Mouse (Mus musculus): ENCODE results near the gene Nid1.
"Not testable (repeated sequence)": the region's sequence is repeated elsewhere in the genome, so short reads cannot be mapped to it uniquely, and the experiment has no call there.

Nid1 gene

DNA sequence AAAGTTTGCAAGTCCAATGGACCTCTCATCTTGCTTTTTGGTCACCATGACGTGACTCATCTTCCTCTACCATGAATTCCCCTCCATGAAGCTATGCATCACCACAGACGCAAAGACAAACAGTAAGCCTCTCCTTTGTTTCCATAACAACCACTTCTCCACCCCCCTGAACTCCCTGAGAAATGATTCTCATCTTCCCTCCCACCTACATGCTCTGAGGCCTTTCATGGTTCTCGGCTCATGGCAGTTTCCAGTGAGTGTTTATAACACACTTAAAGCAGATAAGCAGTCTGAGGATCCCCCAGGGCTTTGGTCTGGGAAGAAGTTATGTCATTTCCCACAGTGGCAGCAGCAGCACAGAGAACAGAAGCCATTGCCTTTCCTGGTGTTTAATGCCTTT lies 56.2 kb downstream of the Nid1 start:
- DNase-seq: no peak

DNA sequence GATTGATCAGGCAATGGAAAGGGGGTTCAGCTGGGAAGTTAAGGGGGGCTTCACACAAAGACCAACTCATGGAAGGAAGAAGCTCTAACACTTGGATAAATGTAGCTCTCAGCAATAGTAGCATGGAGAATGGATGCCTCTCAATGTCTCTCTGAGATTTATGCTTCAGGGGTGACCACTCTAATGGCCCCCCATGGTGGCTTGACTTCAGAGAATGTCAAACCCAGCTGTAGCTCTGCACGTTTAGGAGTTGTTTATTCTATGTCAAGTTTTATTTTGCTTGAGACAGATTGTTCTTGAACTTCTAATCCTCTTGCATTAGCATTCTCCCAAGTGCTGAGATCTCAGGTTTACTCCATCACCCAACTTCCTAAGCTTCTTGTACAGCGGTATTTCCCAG lies 60.7 kb downstream of the Nid1 start:
- no peak for DNase-seq

DNA sequence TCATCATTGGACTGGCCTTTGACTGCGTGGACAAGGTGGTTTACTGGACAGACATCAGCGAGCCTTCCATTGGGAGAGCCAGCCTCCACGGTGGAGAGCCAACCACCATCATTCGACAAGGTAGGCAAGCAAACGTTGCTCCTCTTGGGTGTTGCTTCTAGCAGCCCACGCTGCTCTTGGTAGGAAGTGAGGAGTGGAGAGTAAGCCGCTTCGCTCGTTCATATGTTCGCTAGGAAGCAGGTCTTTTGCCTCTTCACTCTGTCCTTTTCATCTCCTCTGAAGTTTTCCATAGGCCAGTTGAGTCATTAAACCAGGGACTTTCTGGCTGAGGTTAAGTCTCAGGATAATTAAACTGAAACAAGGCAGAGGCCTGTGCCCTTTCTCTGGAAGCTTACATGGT lies 65.1 kb downstream of the Nid1 start:
- no peak for DNase-seq

- no peak for DNase-seq
Observed at GRCm38 (mm10) chr13:13503695-13504386, 66.5 kb downstream of the Nid1 start.

DNA sequence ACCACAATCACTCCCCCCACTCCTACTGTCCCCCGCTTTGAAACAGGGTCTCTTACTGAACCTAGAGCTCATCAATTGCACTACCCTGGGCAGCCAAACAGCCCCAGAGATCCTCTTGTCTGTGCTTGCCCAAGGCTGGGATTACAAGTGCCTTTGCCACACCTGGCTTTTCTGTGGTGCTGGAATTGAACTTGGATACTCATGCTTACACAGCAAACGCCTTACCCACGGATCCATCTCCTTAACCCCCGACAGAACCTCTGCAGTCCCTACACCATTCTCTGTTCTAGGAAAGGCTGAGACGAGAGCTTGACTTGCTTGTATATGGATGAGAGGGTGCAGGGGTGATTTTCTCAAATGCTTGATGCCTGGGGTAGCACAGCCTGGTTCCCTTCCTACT lies 67.7 kb downstream of the Nid1 start:
- no peak for DNase-seq

- DNase-seq: no peak
Observed at GRCm38 (mm10) chr13:13506556-13506955, 69.2 kb downstream of the Nid1 start.

DNA sequence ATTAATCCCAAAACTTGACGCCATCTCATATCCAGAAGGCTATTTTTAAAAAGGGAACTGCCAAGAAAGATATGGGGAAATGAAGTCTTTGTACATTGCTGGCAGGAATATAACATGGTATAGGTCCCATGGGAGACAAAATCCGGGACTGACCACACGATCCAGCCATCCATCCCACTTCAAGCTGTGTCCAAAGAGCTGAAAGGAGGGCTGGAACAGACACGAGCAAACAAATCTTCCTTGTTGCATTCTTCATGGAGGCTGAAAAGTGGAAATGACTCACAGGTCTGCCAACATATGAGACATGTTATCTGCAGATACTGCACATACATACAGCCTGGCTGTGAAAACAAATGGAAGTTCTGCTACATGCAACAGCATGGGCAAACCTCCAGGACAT lies 77.5 kb downstream of the Nid1 start:
- DNase-seq: no peak

GRCm38 (mm10) chr13:13516376-13517225 lies 79.2 kb downstream of the Nid1 start:
- peak; percentile 94 to 95 for DNase-seq

DNA sequence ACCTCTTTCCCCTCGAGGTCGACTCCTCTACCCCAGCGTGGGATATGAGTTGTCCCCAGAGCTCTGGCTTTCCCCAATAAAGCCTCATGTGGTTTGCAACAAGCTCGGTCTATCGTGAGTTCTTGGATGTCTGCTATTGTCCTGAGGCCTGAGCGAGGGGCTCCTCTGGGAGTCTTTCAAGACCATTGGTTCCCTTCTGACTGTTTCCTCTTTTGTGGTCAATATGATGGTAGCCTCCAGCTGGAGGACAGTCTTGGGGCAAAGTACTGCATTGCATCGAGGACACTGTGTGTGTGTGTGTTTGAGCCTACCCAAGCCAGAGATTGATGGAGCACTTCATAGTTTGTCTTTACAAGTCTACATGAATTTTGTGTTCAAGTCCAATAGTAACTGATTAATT lies 80.8 kb downstream of the Nid1 start:
- no peak for DNase-seq

GRCm38 (mm10) chr13:13520436-13520835 lies 83.1 kb downstream of the Nid1 start:
- DNase-seq: no peak

DNA sequence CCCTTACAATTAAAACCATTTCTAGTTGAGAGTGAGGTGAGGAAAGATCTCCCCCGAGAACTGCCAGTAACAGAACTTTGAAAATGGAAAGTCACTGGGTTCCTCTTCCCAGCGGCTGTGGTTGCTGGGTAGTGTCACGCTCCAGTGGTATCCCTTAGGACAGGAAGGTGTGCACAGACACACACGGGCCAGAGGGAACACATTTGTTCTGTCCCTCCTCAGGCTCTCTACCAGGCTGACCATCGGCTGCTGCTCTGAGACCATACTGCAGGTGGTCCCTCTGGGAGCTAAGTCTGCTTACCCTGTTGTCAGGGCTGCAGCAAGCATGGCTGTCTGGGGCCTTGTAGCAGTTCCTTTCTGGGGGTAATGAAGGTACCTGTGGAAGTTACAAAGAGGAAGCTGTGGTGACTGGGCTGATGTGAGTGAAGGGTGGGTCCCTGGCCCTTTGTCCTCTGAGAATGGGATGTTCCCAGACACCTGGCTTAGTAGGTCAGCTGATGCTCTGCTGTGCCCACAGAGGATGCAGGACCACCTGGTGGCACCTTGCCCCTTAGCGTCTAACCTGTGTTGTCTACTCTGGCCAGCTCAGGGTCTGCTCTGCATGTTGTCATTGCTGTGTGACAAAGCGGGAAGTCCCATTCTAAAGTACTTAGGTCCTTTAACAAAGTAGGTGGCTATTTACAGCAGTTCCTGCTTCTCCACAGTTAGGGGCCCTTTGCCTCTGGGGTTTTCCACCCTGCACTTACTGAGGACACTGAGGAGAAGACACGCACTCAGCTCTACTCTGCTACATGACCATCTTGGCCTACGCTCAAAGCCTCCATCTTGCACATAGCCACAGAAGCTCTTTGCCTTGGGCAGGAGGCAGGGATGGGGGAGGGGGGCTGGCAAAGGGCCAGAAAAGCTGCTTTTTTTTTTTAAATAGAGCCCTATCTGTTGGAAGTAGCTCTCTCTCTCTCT lies 86.6 kb downstream of the Nid1 start:
- DNase-seq: peak; percentile 77 to 81

- DNase-seq: peak; percentile 37 to 53
Observed at GRCm38 (mm10) chr13:13525205-13525604, 87.9 kb downstream of the Nid1 start.

DNA sequence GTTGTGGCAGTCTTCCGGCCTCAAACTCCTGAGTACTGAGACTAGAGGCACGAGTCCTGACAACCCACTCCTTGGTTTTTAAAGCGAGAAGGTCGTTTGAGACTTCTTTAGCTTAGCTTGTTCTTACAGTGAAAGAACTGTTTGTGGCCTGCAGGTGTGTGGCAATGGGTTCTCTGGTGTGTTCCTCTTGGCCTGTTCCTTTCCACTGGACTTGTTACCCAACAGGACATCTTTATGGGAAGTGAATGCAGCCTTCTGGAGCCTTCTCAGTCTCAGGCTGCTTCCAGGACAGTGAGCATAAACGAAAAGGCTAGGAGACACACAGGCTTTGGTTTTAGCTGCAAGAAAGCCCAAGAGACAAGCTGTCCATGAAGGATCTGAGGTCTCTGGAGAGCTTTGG lies 88.5 kb downstream of the Nid1 start:
- no peak for DNase-seq

GRCm38 (mm10) chr13:13529115-13529542 lies 91.8 kb downstream of the Nid1 start:
- peak; percentile 71 for DNase-seq

DNA sequence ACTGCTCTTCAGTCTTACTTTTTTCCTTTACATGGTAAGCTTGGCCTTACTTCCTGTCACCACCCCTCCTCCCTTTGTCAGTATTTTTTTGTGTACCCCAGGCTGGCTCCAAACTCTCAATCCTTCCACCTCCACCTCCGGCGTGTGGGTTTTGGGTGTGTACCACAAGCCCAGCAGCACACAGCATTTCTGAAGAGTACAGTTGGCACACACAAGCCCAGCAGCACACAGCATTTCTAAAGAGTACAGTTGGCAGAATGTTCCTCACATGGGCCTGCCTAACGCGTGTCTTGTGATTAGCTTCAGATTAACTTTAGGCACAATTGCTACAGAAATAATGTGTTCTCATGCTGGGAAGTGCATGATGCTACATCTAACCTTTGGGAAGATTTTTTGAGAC lies 93.6 kb downstream of the Nid1 start:
- DNase-seq: no peak

- DNase-seq: no peak
Observed at GRCm38 (mm10) chr13:13531923-13532322, 94.6 kb downstream of the Nid1 start.

- DNase-seq: no peak
Observed at GRCm38 (mm10) chr13:13536555-13536954, 99.2 kb downstream of the Nid1 start.

DNA sequence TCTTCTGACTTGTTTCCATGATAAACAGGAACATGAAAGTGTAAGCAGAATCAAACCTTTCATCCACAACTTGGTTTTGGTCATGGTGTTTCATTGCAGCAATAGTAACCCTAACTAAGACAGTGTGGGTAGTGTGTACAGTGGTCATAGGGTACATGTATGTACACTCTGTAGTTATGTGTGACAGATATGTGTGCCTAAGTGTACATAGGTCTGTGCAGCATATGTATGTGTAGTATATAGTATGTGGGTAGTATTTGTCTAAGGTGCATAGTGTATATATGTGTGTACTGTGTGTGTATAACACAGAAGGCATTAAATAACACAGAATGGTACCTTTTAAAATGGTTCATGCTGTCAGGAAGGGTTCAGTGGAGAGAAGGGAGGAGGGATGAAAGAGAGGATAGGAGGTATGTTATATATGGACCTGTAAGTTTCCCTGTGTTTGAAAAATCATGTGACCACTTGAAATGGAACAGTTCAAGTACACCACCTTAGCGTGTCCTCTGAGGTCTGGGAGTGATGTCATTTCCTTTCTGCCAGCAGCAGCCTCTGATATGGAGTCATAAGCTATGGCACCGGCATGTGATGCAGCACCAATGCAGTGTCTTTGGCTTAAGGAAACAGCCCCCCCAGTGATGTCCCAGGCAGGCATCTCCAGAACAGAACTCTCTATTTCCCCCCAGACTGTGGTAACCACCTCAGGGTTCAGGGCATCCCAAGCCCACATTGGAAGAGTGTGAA lies 100.1 kb downstream of the Nid1 start:
- DNase-seq: no peak

DNA sequence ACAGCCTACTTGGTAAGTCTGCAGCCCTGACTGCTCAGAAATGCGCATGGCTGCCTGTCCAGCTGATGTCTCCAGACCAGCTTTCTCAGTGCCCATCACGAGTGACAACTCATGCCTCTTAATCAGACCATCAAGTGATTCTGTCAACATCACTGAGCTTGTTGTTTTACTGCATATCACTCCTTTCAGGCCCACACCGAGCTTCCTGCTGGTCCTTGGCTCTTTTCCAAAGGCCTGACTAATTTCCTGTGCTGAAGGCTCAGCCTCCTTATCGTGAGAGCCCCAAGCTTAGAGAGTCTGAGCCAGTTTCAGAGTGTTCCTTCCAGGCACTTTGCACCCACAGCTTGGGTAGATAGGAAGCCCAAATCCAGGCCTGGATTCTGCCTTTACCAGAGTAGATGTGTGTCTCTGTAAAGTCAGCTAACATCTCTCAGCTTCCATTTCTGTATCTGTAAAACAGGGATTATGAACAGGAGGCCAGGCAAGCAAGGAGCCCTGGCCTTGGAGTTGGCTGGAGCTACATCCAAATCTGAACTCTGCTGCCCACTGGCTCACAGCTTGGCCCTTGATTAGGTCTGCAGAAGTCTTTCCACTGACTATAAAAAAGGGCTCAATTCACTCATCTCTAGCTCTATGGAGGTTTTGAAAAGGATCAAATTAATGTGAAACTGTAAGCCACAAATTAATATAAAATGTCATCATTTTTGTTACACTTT lies 101.4 kb downstream of the Nid1 start:
- DNase-seq: peak; percentile 68 to 72

DNA sequence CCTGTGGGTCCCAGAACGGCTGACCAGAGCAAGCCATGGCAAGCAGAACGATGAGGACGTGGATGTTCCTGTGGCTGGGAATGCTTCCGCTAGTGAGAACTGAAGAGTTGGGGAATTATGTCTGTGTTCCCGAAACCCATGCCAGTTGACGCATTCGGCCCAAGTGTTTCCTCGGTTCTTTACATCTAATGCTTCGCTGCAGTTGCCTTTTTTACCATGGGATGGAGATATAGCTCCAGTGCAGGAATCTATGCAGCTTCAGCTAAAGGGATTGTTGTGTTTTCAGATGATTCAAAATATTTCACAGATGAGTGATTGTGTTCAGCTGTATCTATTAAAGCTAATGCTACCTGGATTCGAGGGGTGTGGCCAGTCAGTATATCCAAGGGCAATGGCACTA lies 105.7 kb downstream of the Nid1 start:
- DNase-seq: not testable (repeated sequence)

DNA sequence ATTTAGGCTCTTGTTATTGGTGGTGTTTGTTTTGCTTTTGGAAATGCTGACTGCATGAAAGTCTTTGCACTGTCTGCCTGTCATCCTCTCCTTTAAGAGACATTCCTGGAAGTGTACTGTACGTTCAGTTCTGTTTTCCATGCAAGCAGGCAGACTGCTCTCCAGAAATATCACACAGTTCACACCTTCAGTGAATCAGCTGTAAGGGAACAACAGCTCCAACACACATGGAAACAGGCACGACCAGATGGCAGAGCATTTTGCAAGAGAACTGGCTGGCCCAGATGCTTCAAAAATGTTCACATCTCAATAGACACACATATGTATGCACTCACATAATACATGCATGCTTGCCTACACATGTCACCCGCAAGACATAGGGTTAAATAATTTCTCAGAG lies 109.4 kb downstream of the Nid1 start:
- no peak for DNase-seq

- no peak for DNase-seq
Observed at GRCm38 (mm10) chr13:13547889-13548288, 110.5 kb downstream of the Nid1 start.
